In genomic region chr3:95276428-95276934, GRCm38 (mm10) we compare ENCODE assay signal across 19 mouse cellular contexts. TPM values are rescaled to one million over a fixed set of nuclear protein-coding genes. Genes with fewer than 3 reads are reported as not detected.
DNase-seq lines count a peak whose midpoint lies in the region; ATAC-seq lines count a peak whose summit lies in the region.
"Had no signal": no experiment of that assay in that cellular context is flagged by ENCODE, and none has a peak within 500 bp of the region (broad histone marks: within the 10 kb centered on the region; RNA-seq: fewer than 3 reads in every experiment).

No protein-coding gene starts in this region.

- H3K9me3 ChIP-seq in heart, embryonic 14.5 days (ENCODE audit: control insufficient read depth, low read length) = no peaks in the 10 kb centered on the region
- H3K9me3 ChIP-seq in liver, embryonic 16.5 days (replicated peaks; ENCODE audit: control insufficient read depth, low read length) = no peaks in the 10 kb centered on the region
- H3K9me3 ChIP-seq: embryonic facial prominence, embryonic 13.5 days; hindbrain, embryonic 10.5 days; limb, embryonic 12.5 days; midbrain, embryonic 12.5 days had no signal

- DNase-seq in heart, postnatal 14 days = no peak
- DNase-seq in 416B (ENCODE audit: low read depth) (peak; percentile 48), NIH3T3 (ENCODE audit: low read depth) (peak; percentile 47)
- DNase-seq in adrenal gland, adult 8-10 months = no peak
- DNase-seq in Muller cell, postnatal 12 days (ENCODE audit: inconsistent ontology term) = no peak
- DNase-seq: cerebellum, adult 8-10 months; gastrocnemius, postnatal 36 days; lung, postnatal 10 days; right cerebral cortex, adult 18-20 months; thymus, postnatal 4 days had no signal

- H3K36me3 ChIP-seq in heart, embryonic 14.5 days (ENCODE audit: control insufficient read depth, insufficient read depth, low read length) = no peaks in the 10 kb centered on the region
- H3K36me3 ChIP-seq in liver, embryonic 16.5 days (ENCODE audit: control insufficient read depth, insufficient read depth) = no peaks in the 10 kb centered on the region
- H3K36me3 ChIP-seq: embryonic facial prominence, embryonic 13.5 days had no signal

- H3K4me1 ChIP-seq in heart, embryonic 14.5 days (ENCODE audit: control insufficient read depth in 2 of 2, insufficient read depth in 2 of 2, low read length in 2 of 2) = peaks cover 5 to 35% of the 10 kb centered on the region in 2 experiments
- H3K4me1 ChIP-seq in liver, embryonic 16.5 days (ENCODE audit: control insufficient read depth, low read depth, low read length) = peaks cover 50% of the 10 kb centered on the region

- no peak for ATAC-seq in heart, embryonic 14.5 days (ENCODE audit: insufficient number of reproducible peaks, insufficient read depth, low FRiP score, low read depth)
- no peak for ATAC-seq in liver, embryonic 16.5 days (ENCODE audit: low read depth)
- ATAC-seq: inflammation-experienced regulatory T-cells, adult 6 months; Patski had no signal

- 78% methylated on average over 5 of the region's 5 CpGs for WGBS in heart, embryonic 14.5 days
- 42% methylated on average over 5 of the region's 5 CpGs for WGBS in liver, embryonic 16.5 days (ENCODE audit: insufficient replicate concordance)

- no peak overlapping the region for H3K4me2 ChIP-seq in heart, embryonic 14.5 days (ENCODE audit: low read length)
- no peak overlapping the region for H3K4me2 ChIP-seq in liver, embryonic 16.5 days (ENCODE audit: low read depth, low read length)
- H3K4me2 ChIP-seq: embryonic facial prominence, embryonic 13.5 days; limb, embryonic 12.5 days; midbrain, embryonic 12.5 days had no signal

- H3K4me3 ChIP-seq in heart, embryonic 14.5 days (ENCODE audit: control insufficient read depth in 1 of 2, insufficient read depth in 1 of 2, low read depth in 1 of 2, low read length in 2 of 2) = no peak overlapping the region
- H3K4me3 ChIP-seq in liver, embryonic 16.5 days (ENCODE audit: low read depth, low read length) = no peak overlapping the region
- H3K4me3 ChIP-seq: embryonic facial prominence, embryonic 13.5 days; hindbrain, embryonic 10.5 days; left cerebral cortex, adult 2 months; limb, embryonic 12.5 days; midbrain, embryonic 12.5 days had no signal

- no peak overlapping the region for H3K9ac ChIP-seq in heart, embryonic 14.5 days (ENCODE audit: low read length)
- no peak overlapping the region for H3K9ac ChIP-seq in liver, embryonic 16.5 days (ENCODE audit: low read depth, low read length)
- H3K9ac ChIP-seq: embryonic facial prominence, embryonic 13.5 days; limb, embryonic 12.5 days; midbrain, embryonic 12.5 days had no signal

- intact Hi-C loops in heart, postnatal 14 days (cut with DNase I) = no loop called here

- H3K27ac ChIP-seq in heart, embryonic 14.5 days (replicated peaks in 1 of 2; ENCODE audit: control insufficient read depth in 1 of 2, insufficient read depth in 1 of 2, low read depth in 2 of 2, low read length in 2 of 2) = peak overlapping the region; percentile 19 to 68; a peak in 2 of 4 replicates
- peak overlapping the region; percentile 3 for H3K27ac ChIP-seq in liver, embryonic 16.5 days (ENCODE audit: low read length)
- H3K27ac ChIP-seq: hindbrain, embryonic 10.5 days; left cerebral cortex, adult 2 months; limb, embryonic 12.5 days; midbrain, embryonic 12.5 days had no signal

- H3K27me3 ChIP-seq in heart, embryonic 14.5 days (ENCODE audit: control insufficient read depth, insufficient read depth, low read length) = no peaks in the 10 kb centered on the region
- H3K27me3 ChIP-seq in liver, embryonic 16.5 days (ENCODE audit: control insufficient read depth, insufficient read depth, low read depth, low read length) = no peaks in the 10 kb centered on the region
- H3K27me3 ChIP-seq: embryonic facial prominence, embryonic 13.5 days; limb, embryonic 12.5 days; midbrain, embryonic 12.5 days; Patski had no signal

RNA-seq across cellular contexts. Expression of gene Mindy1, which starts 4.7 kb away (rescaled TPM):
- polyA plus RNA-seq in heart, embryonic 14.5 days (2014; fragmentation: Nextera tagmentation; extraction: Ambion mirVana) = 25.6 and 28.8 TPM in 2 replicates
- total RNA-seq in heart, postnatal 14 days (2021) = 10 to 100 TPM; 22.3 to 25.8 TPM
- 21.5 and 23.2 TPM in 2 replicates for polyA plus RNA-seq in liver, embryonic 16.5 days (2015; fragmentation: Nextera tagmentation; extraction: Ambion mirVana)
- total RNA-seq in adrenal gland, adult 8-10 months (2022) = 100 to 1,000 TPM; 127 to 191 (median 150) TPM

RNA-seq across cellular contexts. Expression of gene Prune1, which starts 5.4 kb away (rescaled TPM):
- 29.8 and 31.7 TPM in 2 replicates for polyA plus RNA-seq in heart, embryonic 14.5 days (2014; fragmentation: Nextera tagmentation; extraction: Ambion mirVana)
- total RNA-seq in heart, postnatal 14 days (2021) = 10 to 100 TPM; 19.8 to 20.4 TPM
- polyA plus RNA-seq in liver, embryonic 16.5 days (2015; fragmentation: Nextera tagmentation; extraction: Ambion mirVana) = 8.8 and 9.5 TPM in 2 replicates
- 10 to 100 TPM; 26.8 to 34.8 (median 31.7) TPM for total RNA-seq in adrenal gland, adult 8-10 months (2022)

RNA-seq across cellular contexts. Expression of gene Bnipl, which starts 25.5 kb away (rescaled TPM):
- not detected in 2 replicates for polyA plus RNA-seq in heart, embryonic 14.5 days (2014; fragmentation: Nextera tagmentation; extraction: Ambion mirVana)
- under 1 TPM in 1 of 2 experiments, not detected in 1; 0.32 TPM for total RNA-seq in heart, postnatal 14 days (2021)
- not detected in 2 replicates for polyA plus RNA-seq in liver, embryonic 16.5 days (2015; fragmentation: Nextera tagmentation; extraction: Ambion mirVana)
- total RNA-seq in adrenal gland, adult 8-10 months (2022) = under 1 TPM in 1 of 4 experiments, not detected in 3; 0.75 TPM
- total RNA-seq: gastrocnemius, postnatal 36 days had no signal

RNA-seq across cellular contexts. Expression of gene Anxa9, which starts 30.5 kb away (rescaled TPM):
- 0.88 TPM in 2 replicates for polyA plus RNA-seq in heart, embryonic 14.5 days (2014; fragmentation: Nextera tagmentation; extraction: Ambion mirVana)
- under 1 TPM; 0.38 to 0.76 TPM for total RNA-seq in heart, postnatal 14 days (2021)
- 2.2 and 2.5 TPM in 2 replicates for polyA plus RNA-seq in liver, embryonic 16.5 days (2015; fragmentation: Nextera tagmentation; extraction: Ambion mirVana)
- 1 to 10 TPM; 1.9 to 4.2 (median 3.0) TPM for total RNA-seq in adrenal gland, adult 8-10 months (2022)

RNA-seq across cellular contexts. Expression of gene Gm128, which starts 35.1 kb away (rescaled TPM):
- 0.23 and 0.46 TPM in 2 replicates for polyA plus RNA-seq in heart, embryonic 14.5 days (2014; fragmentation: Nextera tagmentation; extraction: Ambion mirVana)
- not detected for total RNA-seq in heart, postnatal 14 days (2021)
- polyA plus RNA-seq in liver, embryonic 16.5 days (2015; fragmentation: Nextera tagmentation; extraction: Ambion mirVana) = 0.07 TPM in 2 replicates
- under 1 TPM in 1 of 4 experiments, not detected in 3; 0.19 TPM for total RNA-seq in adrenal gland, adult 8-10 months (2022)
- total RNA-seq: gastrocnemius, postnatal 36 days had no signal
- polyA plus RNA-seq: midbrain, embryonic 12.5 days had no signal

Comparison
In these comparisons a context has a peak if more than half of its experiments do, and no peak if none do; other contexts are left out.
1. DNase-seq: peak in 416B (single experiment) and NIH3T3 (single experiment); none in heart, postnatal 14 days (0 of 2), adrenal gland, adult 8-10 months (single experiment) and Muller cell, postnatal 12 days (single experiment).
2. RNA of gene Mindy1, which starts 4.7 kb away (total RNA-seq): 127 to 191 TPM in adrenal gland, adult 8-10 months; 22.3 to 25.8 TPM in heart, postnatal 14 days; every median in the first group is over 4 times any median in the second.